Comparison of ENCODE assay signal across 10 mouse cellular contexts in the genomic region with DNA sequence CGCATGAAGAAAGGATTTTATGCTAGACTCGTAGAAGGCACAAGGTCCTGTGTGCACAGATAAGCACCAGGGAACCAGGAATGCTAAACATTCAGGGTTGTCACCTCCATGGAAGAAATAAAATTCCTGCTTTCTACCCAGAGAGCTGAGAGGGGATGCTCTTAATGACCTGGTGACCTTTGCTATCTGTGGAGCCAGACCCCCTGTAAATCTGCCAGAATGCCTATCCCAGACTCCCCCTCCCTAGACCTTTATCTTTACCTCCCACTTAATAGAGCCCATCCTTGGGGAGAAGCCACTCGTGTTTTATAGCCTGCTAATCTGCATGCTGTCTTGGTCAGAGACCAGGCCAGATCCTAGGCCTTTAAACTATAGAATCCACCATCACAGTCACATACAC. TPM values are rescaled to one million over a fixed set of nuclear protein-coding genes. Genes with fewer than 3 reads are reported as not detected.
"Had no signal": no experiment of that assay in that cellular context is flagged by ENCODE, and none has a peak within 500 bp of the region (broad histone marks: within the 10 kb centered on the region; RNA-seq: fewer than 3 reads in every experiment).

No protein-coding gene starts in this region.

- H3K4me3 ChIP-seq: limb, embryonic 12.5 days had no signal

- DNase-seq: kidney, adult 2 months; kidney, postnatal 10 days; layer of hippocampus, postnatal 36 days; lung, adult 18-20 months; midbrain, embryonic 14.5 days; thymus, adult 2 months; thymus, postnatal 25 days had no signal

- H3K9me3 ChIP-seq: limb, embryonic 12.5 days had no signal

- H3K27me3 ChIP-seq: limb, embryonic 12.5 days had no signal

- H3K36me3 ChIP-seq: limb, embryonic 12.5 days had no signal

- H3K9ac ChIP-seq: limb, embryonic 12.5 days; liver, embryonic 14.5 days had no signal

- H3K4me2 ChIP-seq: limb, embryonic 12.5 days had no signal

- H3K27ac ChIP-seq: limb, embryonic 12.5 days; liver, embryonic 14.5 days had no signal

RNA-seq across cellular contexts. Expression of gene Mlip, which starts 29.7 kb away (rescaled TPM):
- polyA plus RNA-seq: liver, adult 2 months; liver, embryonic 14.5 days had no signal
